Mouse (Mus musculus) small intestine, adult 2 months (tissue): Measurements from ENCODE around the gene Anapc16. TPM values are rescaled to one million over a fixed set of nuclear protein-coding genes. Genes with fewer than 3 reads are reported as not detected.
"Not testable (repeated sequence)": the region's sequence is repeated elsewhere in the genome, so short reads cannot be mapped to it uniquely, and the experiment has no call there.

Source experiments
- H3K27ac ChIP-seq: fragments of 200-500 bp; 2 replicates; pipeline ENCODE4 v1.5.1; 2012; ENCODE audit warnings: low read depth, low read length, control low read depth, inconsistent platforms; ENCODE audit not compliant: insufficient read depth
- H3K27me3 ChIP-seq: fragments of 200-500 bp; 2 replicates; pipeline ENCODE4 v1.6.1; 2012; ENCODE audit warnings: mild to moderate bottlenecking, moderate library complexity, low read length, inconsistent platforms; ENCODE audit not compliant: control insufficient read depth, insufficient read depth
- H3K36me3 ChIP-seq: fragments of 200-500 bp; 2 replicates; pipeline ENCODE4 v1.6.1; 2012; ENCODE audit warnings: mild to moderate bottlenecking, low read length, control low read depth, inconsistent platforms; ENCODE audit not compliant: control insufficient read depth, insufficient read depth
- H3K4me1 ChIP-seq: fragments of 200-500 bp; 2 replicates; pipeline ENCODE4 v1.6.1; 2012; ENCODE audit warnings: low read length, inconsistent platforms, mixed read lengths; ENCODE audit not compliant: control insufficient read depth, insufficient read depth, insufficient read length
- H3K4me3 ChIP-seq: fragments of 200-500 bp; 2 replicates; pipeline ENCODE4 v1.5.1; 2012; ENCODE audit warnings: low read depth, mild to moderate bottlenecking, control low read depth, inconsistent platforms, low read length, moderate library complexity
- CTCF ChIP-seq: fragments of 200-500 bp; IDR thresholded peaks from 2 replicates; pipeline ENCODE4 v1.5.1; 2012; ENCODE audit warnings: low read depth, mild to moderate bottlenecking, control low read depth, inconsistent platforms, low read length, moderate library complexity, mixed read lengths; ENCODE audit not compliant: insufficient replicate concordance, insufficient read length; ENCODE audit errors: extremely low read depth
- POLR2A ChIP-seq: fragments of 200-500 bp; IDR thresholded peaks from 2 replicates; pipeline ENCODE4 v1.6.1; 2012; ENCODE audit warnings: low read depth, mild to moderate bottlenecking, control low read depth, inconsistent platforms, low read length, moderate library complexity
- WGBS: fragments of 180-500 bp; shearing (Covaris S2); methylation state at CpG from one replicate; pipeline ENCODE4 v1.1.7; 2018; 5-methylcytosine and 5-hydroxymethylcytosine counted together
- polyA plus RNA-seq: library from polyadenylated mRNA; depleted of rRNA; stranded (reverse); fragments of >200 nt; gene quantifications from 2 replicates; pipeline ENCODE4 v1.2.3, GENCODE M21; 2012

Gene Anapc16
- polyA plus RNA-seq, 1 experiment, result 51.4 TPM

- Histone ChIP-seq H3K4me3 (no peak overlapping the region), H3K4me1 (no peaks in the 10 kb centered on the region), H3K27me3 (no peaks in the 10 kb centered on the region), H3K27ac (no peak overlapping the region), H3K36me3 (peaks cover 15% of the 10 kb centered on the region; the same call in 1 of the 2 replicates)
- no peak for TF ChIP-seq CTCF
- TF ChIP-seq POLR2A, result no peak
- WGBS, result 83% methylated on average over 2 of the region's 2 CpGs
Measured at GRCm38 (mm10) chr10:60019299-60019698, 16.4 kb upstream of the Anapc16 start.

GRCm38 (mm10) chr10:60016223-60016622, 13.3 kb upstream of the Anapc16 start:
- Histone ChIP-seq H3K27ac (no peak overlapping the region), H3K4me1 (no peaks in the 10 kb centered on the region), H3K36me3 (peaks cover 25% of the 10 kb centered on the region; the same call in 1 of the 2 replicates), H3K4me3 (no peak overlapping the region), H3K27me3 (no peaks in the 10 kb centered on the region)
- no peak for TF ChIP-seq CTCF
- no peak for TF ChIP-seq POLR2A
- WGBS, result 90% methylated on average over 6 of the region's 6 CpGs

GRCm38 (mm10) chr10:60009115-60009514, 6.2 kb upstream of the Anapc16 start:
- 50% methylated on average over 3 of the region's 3 CpGs for WGBS
- Histone ChIP-seq H3K36me3 (peaks cover 14% of the 10 kb centered on the region), H3K27ac (no peak overlapping the region), H3K4me3 (no peak overlapping the region), H3K27me3 (no peaks in the 10 kb centered on the region), H3K4me1 (no peaks in the 10 kb centered on the region)
- TF ChIP-seq CTCF (no peak), POLR2A (no peak)

- Histone ChIP-seq H3K4me1 (peaks cover 4% of the 10 kb centered on the region; the same call in 1 of the 2 replicates), H3K27me3 (no peaks in the 10 kb centered on the region), H3K4me3 (no peak overlapping the region), H3K36me3 (peaks cover 5% of the 10 kb centered on the region; the same call in 1 of the 2 replicates), H3K27ac (no peak overlapping the region)
- 63% methylated on average over 2 of the region's 2 CpGs for WGBS
- no peak for TF ChIP-seq POLR2A
- TF ChIP-seq CTCF, result peak; percentile 59; the same call in 1 of the 2 replicates
Measured at GRCm38 (mm10) chr10:60005264-60005663, 2.3 kb upstream of the Anapc16 start.

- H3K4me3 ChIP-seq, result no peak overlapping the region
- TF ChIP-seq CTCF, result no peak
- TF ChIP-seq POLR2A, result no peak
- 55% methylated on average over 9 of the region's 9 CpGs for WGBS
Measured at GRCm38 (mm10) chr10:60003847-60004246, 912 bp upstream of the Anapc16 start.

GRCm38 (mm10) chr10:60003213-60003752, 348 bp upstream of the Anapc16 start:
- peak overlapping the region; percentile 83 for H3K27ac ChIP-seq
- under 1% methylated on average over 21 of the region's 21 CpGs for WGBS
- H3K27me3 ChIP-seq, result no peaks in the 10 kb centered on the region
- TF ChIP-seq CTCF, result no peak
- TF ChIP-seq POLR2A, result no peak
- H3K4me3 ChIP-seq, result peak overlapping the region; percentile 84
- peaks cover 5% of the 10 kb centered on the region; the same call in 1 of the 2 replicates for H3K36me3 ChIP-seq
- H3K4me1 ChIP-seq, result peaks cover 4% of the 10 kb centered on the region; the same call in 1 of the 2 replicates

More at GRCm38 (mm10) chr10:60003847-60004246, 912 bp upstream of the Anapc16 start:
- H3K4me1 ChIP-seq, result peaks cover 4% of the 10 kb centered on the region; the same call in 1 of the 2 replicates
- no peaks in the 10 kb centered on the region for H3K27me3 ChIP-seq
- peaks cover 5% of the 10 kb centered on the region; the same call in 1 of the 2 replicates for H3K36me3 ChIP-seq
- H3K27ac ChIP-seq, result peak overlapping the region; percentile 83; the same call in 1 of the 2 replicates

- peak overlapping the region; percentile 99 for H3K27ac ChIP-seq
- peak overlapping the region; percentile 84 for H3K4me3 ChIP-seq
- WGBS, result under 1% methylated on average over 12 of the region's 12 CpGs
- TF ChIP-seq CTCF, result no peak
- no peak for TF ChIP-seq POLR2A
- H3K4me1 ChIP-seq, result peaks cover 4% of the 10 kb centered on the region; the same call in 1 of the 2 replicates
- H3K36me3 ChIP-seq, result 0 out of 2 replicates have a peak, but pooled peaks cover 2% of the 10 kb centered on the region
- no peaks in the 10 kb centered on the region for H3K27me3 ChIP-seq
Measured at GRCm38 (mm10) chr10:60002203-60002602, 732 bp downstream of the Anapc16 start.

GRCm38 (mm10) chr10:60001663-60002062, 1.3 kb downstream of the Anapc16 start:
- H3K36me3 ChIP-seq, H3K4me1 ChIP-seq, H3K4me3 ChIP-seq, H3K27me3 ChIP-seq: not testable (repeated sequence)
- WGBS, result 38% methylated on average over 8 of the region's 8 CpGs
- H3K27ac ChIP-seq, result 0 out of 2 replicates have a peak overlapping the region, but pooled peaks have one; percentile 0
